Mouse (Mus musculus): ENCODE results near the gene Gcgr.

Gene Gcgr

DNA sequence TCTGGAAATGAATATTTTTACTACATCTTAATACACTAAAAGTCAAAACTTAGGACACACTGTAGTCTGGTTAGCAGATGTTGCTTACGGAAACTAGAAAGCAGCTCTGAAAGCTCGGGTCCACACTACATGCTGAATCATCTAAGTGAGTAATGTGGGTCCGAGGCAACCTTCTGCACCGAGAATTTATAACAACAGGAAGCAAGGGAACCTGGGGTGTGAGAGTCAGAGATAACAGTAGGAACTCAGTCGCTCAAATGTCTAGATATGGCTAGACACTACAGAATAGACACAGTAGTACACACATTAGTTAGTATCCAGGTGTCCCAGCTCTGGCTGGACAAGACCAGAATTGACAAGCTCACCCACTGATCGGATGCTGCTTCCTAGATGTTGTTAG is 58.0 kb downstream of the Gcgr start:
- no peak for DNase-seq (ENCODE audit: low read depth, low spot score)
